Mouse (Mus musculus) MEL (cell line): ENCODE results near the gene Ren1. TPM values are rescaled to one million over a fixed set of nuclear protein-coding genes. Genes with fewer than 3 reads are reported as not detected.

Experiments used
- DNase-seq: peaks from one replicate; pipeline ENCODE4 v3.0.0; 2011; ENCODE audit warnings: low read depth, low spot score
- H3K27ac ChIP-seq: 2 replicates; pipeline ENCODE4 v1.5.1; 2012; ENCODE audit warnings: low read depth, mild to moderate bottlenecking, control low read depth, low read length, moderate library complexity; ENCODE audit not compliant: control insufficient read depth
- H3K27me3 ChIP-seq, 2 experiments: fragments of 150-350 bp in 1 of 2; sonication (generic) in 1 of 2; 2 replicates each; pipeline ENCODE4 v1.6.1; 2012; ENCODE audit warnings: low read length in 2 of 2, mild to moderate bottlenecking in 2 of 2, improper control_type of control experiment in 1 of 2, moderate library complexity in 1 of 2; ENCODE audit not compliant: insufficient read depth in 2 of 2, control insufficient read depth in 1 of 2
- H3K36me3 ChIP-seq, 2 experiments: 2 replicates each; pipeline ENCODE4 v1.6.1; 2012 to 2014; ENCODE audit warnings: low read length in 2 of 2, improper control_type of control experiment in 1 of 2, inconsistent platforms in 1 of 2, mild to moderate bottlenecking in 1 of 2; ENCODE audit not compliant: insufficient read depth in 2 of 2, control insufficient read depth in 1 of 2
- H3K4me1 ChIP-seq, 2 experiments: fragments of 150-350 bp in 1 of 2; sonication (generic) in 1 of 2; 2 replicates each; pipeline ENCODE4 v1.6.1; 2012; ENCODE audit warnings: low read length in 2 of 2, improper control_type of control experiment in 1 of 2, mild to moderate bottlenecking in 1 of 2; ENCODE audit not compliant: insufficient read depth in 2 of 2, control insufficient read depth in 1 of 2
- H3K4me3 ChIP-seq, 2 experiments: fragments of 150-350 bp in 1 of 2; sonication (generic) in 1 of 2; 2 replicates each; pipeline ENCODE4 v1.5.1; 2012; ENCODE audit warnings: low read depth in 2 of 2, low read length in 2 of 2, mild to moderate bottlenecking in 2 of 2, moderate library complexity in 2 of 2, control low read depth in 1 of 2, improper control_type of control experiment in 1 of 2; ENCODE audit not compliant: control insufficient read depth in 1 of 2, insufficient read depth in 1 of 2
- H3K79me2 ChIP-seq: 2 replicates; pipeline ENCODE4 v1.6.1; 2012; ENCODE audit warnings: mild to moderate bottlenecking, low read length, moderate library complexity; ENCODE audit not compliant: control insufficient read depth, poor library complexity, insufficient read depth
- H3K9ac ChIP-seq: 2 replicates; pipeline ENCODE4 v1.6.1; 2012; ENCODE audit warnings: low read depth, mild to moderate bottlenecking, control low read depth, low read length, moderate library complexity; ENCODE audit not compliant: control insufficient read depth, poor library complexity, severe bottlenecking
- H3K9me3 ChIP-seq: fragments of 150-350 bp; sonication (generic); replicated peaks from 2 replicates; pipeline ENCODE4 v1.6.1; 2012; ENCODE audit warnings: mild to moderate bottlenecking, low read length, improper control_type of control experiment, moderate library complexity; ENCODE audit not compliant: insufficient read depth
- CHD2 ChIP-seq: IDR thresholded peaks from 2 replicates; pipeline ENCODE4 v1.6.1; 2011; ENCODE audit warnings: low read length, improper control_type of control experiment
- CTCF ChIP-seq, 3 experiments: IDR thresholded peaks in 2 of 3; conservative IDR thresholded peaks in 1 of 3; 2 replicates each; pipeline ENCODE4 v1.5.1; 2011 to 2012; ENCODE audit warnings: low read length in 3 of 3, low read depth in 2 of 3, mild to moderate bottlenecking in 2 of 3, improper control_type of control experiment in 1 of 3, inconsistent platforms in 1 of 3, mixed read lengths in 1 of 3, moderate library complexity in 1 of 3; ENCODE audit not compliant: control insufficient read depth in 1 of 3, insufficient read depth in 1 of 3, poor library complexity in 1 of 3, severe bottlenecking in 1 of 3
- ELF1 ChIP-seq: IDR thresholded peaks from 2 replicates; pipeline ENCODE4 v1.6.1; 2014; ENCODE audit warnings: low read depth, mild to moderate bottlenecking, inconsistent platforms, low read length, improper control_type of control experiment, moderate library complexity
- EP300 ChIP-seq, 2 experiments: IDR thresholded peaks; 2 replicates each; pipeline ENCODE4 v1.6.1; 2011; ENCODE audit warnings: improper control_type of control experiment in 2 of 2, low read length in 2 of 2, low read depth in 1 of 2, mild to moderate bottlenecking in 1 of 2
- ETS1 ChIP-seq: IDR thresholded peaks from 2 replicates; pipeline ENCODE4 v1.6.1; 2012; ENCODE audit warnings: low read depth, mild to moderate bottlenecking, inconsistent platforms, low read length, improper control_type of control experiment, moderate library complexity
- GABPA ChIP-seq: IDR thresholded peaks from 2 replicates; pipeline ENCODE4 v1.6.1; 2012; ENCODE audit warnings: low read depth, mild to moderate bottlenecking, inconsistent platforms, low read length, improper control_type of control experiment, moderate library complexity
- GATA1 ChIP-seq: IDR thresholded peaks from 2 replicates; pipeline ENCODE4 v1.6.1; 2011; ENCODE audit warnings: low read depth, low read length, improper control_type of control experiment
- HCFC1 ChIP-seq: IDR thresholded peaks from 2 replicates; pipeline ENCODE4 v1.6.1; 2012; ENCODE audit warnings: low read depth, mild to moderate bottlenecking, inconsistent platforms, low read length, improper control_type of control experiment, moderate library complexity
- MAX ChIP-seq: IDR thresholded peaks from 2 replicates; pipeline ENCODE4 v1.6.1; 2011; ENCODE audit warnings: low read length, improper control_type of control experiment
- MAZ ChIP-seq: IDR thresholded peaks from 2 replicates; pipeline ENCODE4 v1.6.1; 2012; ENCODE audit warnings: low read depth, mild to moderate bottlenecking, inconsistent platforms, low read length, improper control_type of control experiment
- MXI1 ChIP-seq: IDR thresholded peaks from 2 replicates; pipeline ENCODE4 v1.6.1; 2011; ENCODE audit warnings: mild to moderate bottlenecking, low read depth, low read length, improper control_type of control experiment
- MYC ChIP-seq: IDR thresholded peaks from 2 replicates; pipeline ENCODE4 v1.6.1; 2011; ENCODE audit warnings: low read depth, mild to moderate bottlenecking, low read length, improper control_type of control experiment, moderate library complexity
- RAD21 ChIP-seq: IDR thresholded peaks from 2 replicates; pipeline ENCODE4 v1.6.1; 2011; ENCODE audit warnings: mild to moderate bottlenecking, low read depth, low read length, improper control_type of control experiment
- SMC3 ChIP-seq: IDR thresholded peaks from 2 replicates; pipeline ENCODE4 v1.6.1; 2011; ENCODE audit warnings: low read depth, low read length, improper control_type of control experiment
- TBP ChIP-seq: IDR thresholded peaks from 2 replicates; pipeline ENCODE4 v1.8.0; 2011; ENCODE audit warnings: low read depth, low read length, improper control_type of control experiment
- TCF12 ChIP-seq: IDR thresholded peaks from 2 replicates; pipeline ENCODE4 v1.6.1; 2014; ENCODE audit warnings: low read depth, mild to moderate bottlenecking, inconsistent platforms, low read length, improper control_type of control experiment, moderate library complexity
- ZC3H11A ChIP-seq: IDR thresholded peaks from 2 replicates; pipeline ENCODE4 v1.6.1; 2012; ENCODE audit warnings: low read depth, mild to moderate bottlenecking, inconsistent platforms, low read length, improper control_type of control experiment
- ZMIZ1 ChIP-seq: IDR thresholded peaks from 2 replicates; pipeline ENCODE4 v1.6.1; 2012; ENCODE audit warnings: low read depth, mild to moderate bottlenecking, inconsistent platforms, low read length, improper control_type of control experiment, moderate library complexity
- ZNF384 ChIP-seq: IDR thresholded peaks from 2 replicates; pipeline ENCODE4 v1.6.1; 2012; ENCODE audit warnings: low read depth, mild to moderate bottlenecking, inconsistent platforms, low read length, improper control_type of control experiment
- polyA plus RNA-seq, 2 experiments: library from polyadenylated mRNA; stranded (reverse) in 1 of 2; unstranded in 1 of 2; fragments of >175 nt in 1 of 2; fragments of >200 nt in 1 of 2; gene quantifications; 2 replicates each; pipeline versions ENCODE4 v1.2.1 to v1.2.4; 2012; ENCODE audit warnings: low replicate concordance in 2 of 2, low read depth in 1 of 2; ENCODE audit not compliant: insufficient read length in 2 of 2, insufficient read depth in 1 of 2, missing spikeins in 1 of 2
- total RNA-seq: library from RNA; depleted of rRNA; stranded (reverse); fragments of 300-350 nt; gene quantifications from 2 replicates; pipeline ENCODE4 v1.2.3, GENCODE M21; 2012

Gene Ren1
- total and polyA plus RNA-seq, 3 experiments, result 6.9 to 16.8 TPM; not detected in 1

GRCm38 (mm10) chr1:133306842-133307241 lies 43.5 kb upstream of the Ren1 start:
- DNase-seq, result peak; percentile 80
- Histone ChIP-seq H3K4me3 (peak overlapping the region in 1 of 2 experiments; percentile 30; a peak in 1 of 4 replicates), H3K4me1 (peaks cover 3 to 8% of the 10 kb centered on the region in 2 experiments; a peak in 3 of 4 replicates), H3K79me2 (no peaks in the 10 kb centered on the region), H3K9me3 (no peaks in the 10 kb centered on the region)
- TF ChIP-seq MXI1, result peak; percentile 44; the same call in 1 of the 2 replicates
- TF ChIP-seq ZC3H11A, result peak; percentile 88
- 0 out of 2 replicates have a peak, but pooled peaks have one; percentile 21 for TF ChIP-seq HCFC1
- 0 out of 2 replicates have a peak, but pooled peaks have one; percentile 40 for TF ChIP-seq MAX
- peak; percentile 84 to 94 (median 86) for TF ChIP-seq CTCF (IDR thresholded peaks at IDR 0.05 in 2 of 3, conservative IDR thresholded peaks at IDR 0.05 in 1 of 3; ENCODE audit: control insufficient read depth in 1 of 3, insufficient read depth in 1 of 3, low read depth in 2 of 3, low read length in 3 of 3, poor library complexity in 1 of 3, severe bottlenecking in 1 of 3)
- no peak for TF ChIP-seq CHD2
- no peak for TF ChIP-seq MYC
- TF ChIP-seq RAD21, result peak; percentile 56
- no peak for TF ChIP-seq ETS1
- TF ChIP-seq ELF1, result no peak
- TF ChIP-seq MAZ, result 0 out of 2 replicates have a peak, but pooled peaks have one; percentile 11
- no peak for TF ChIP-seq TBP
- TF ChIP-seq ZMIZ1, result no peak
- no peak for TF ChIP-seq GABPA
- no peak for TF ChIP-seq EP300 (IDR thresholded peaks at IDR 0.05; ENCODE audit: low read depth in 1 of 2, low read length in 2 of 2)
- peak; percentile 93 for TF ChIP-seq SMC3
- TF ChIP-seq, all 39 proteins: peak for 8
- no peaks in the 10 kb centered on the region for H3K27me3 ChIP-seq
- H3K36me3 ChIP-seq, result no peaks in the 10 kb centered on the region; a peak in 1 of 4 replicates
- H3K9ac ChIP-seq, result peak overlapping the region; percentile 46; the same call in 1 of the 2 replicates
- H3K27ac ChIP-seq, result no peak overlapping the region

- Histone ChIP-seq H3K9ac (peak overlapping the region; percentile 32; the same call in 1 of the 2 replicates), H3K9me3 (no peaks in the 10 kb centered on the region), H3K27ac (no peak overlapping the region), H3K36me3 (no peaks in the 10 kb centered on the region; a peak in 1 of 4 replicates), H3K79me2 (no peaks in the 10 kb centered on the region), H3K4me1 (peaks cover 3 to 12% of the 10 kb centered on the region in 2 experiments; a peak in 3 of 4 replicates), H3K27me3 (no peaks in the 10 kb centered on the region), H3K4me3 (peak overlapping the region in 1 of 2 experiments; percentile 30; a peak in 2 of 4 replicates)
- DNase-seq, result peak; percentile 89
- TF ChIP-seq ZMIZ1 (no peak), ZNF384 (no peak), CTCF (IDR thresholded peaks at IDR 0.05 in 2 of 3, conservative IDR thresholded peaks at IDR 0.05 in 1 of 3; ENCODE audit: control insufficient read depth in 1 of 3, insufficient read depth in 1 of 3, low read depth in 2 of 3, low read length in 3 of 3, poor library complexity in 1 of 3, severe bottlenecking in 1 of 3) (peak; percentile 61 to 87 (median 69)), GATA1 (no peak), SMC3 (peak; percentile 91), TCF12 (no peak), RAD21 (peak; percentile 65), MAX (0 out of 2 replicates have a peak, but pooled peaks have one; percentile 3), ZC3H11A (peak; percentile 64)
Measured at GRCm38 (mm10) chr1:133307318-133307717, 43.0 kb upstream of the Ren1 start.
